Mouse (Mus musculus): ENCODE data around the gene Fam19a1.

DNA sequence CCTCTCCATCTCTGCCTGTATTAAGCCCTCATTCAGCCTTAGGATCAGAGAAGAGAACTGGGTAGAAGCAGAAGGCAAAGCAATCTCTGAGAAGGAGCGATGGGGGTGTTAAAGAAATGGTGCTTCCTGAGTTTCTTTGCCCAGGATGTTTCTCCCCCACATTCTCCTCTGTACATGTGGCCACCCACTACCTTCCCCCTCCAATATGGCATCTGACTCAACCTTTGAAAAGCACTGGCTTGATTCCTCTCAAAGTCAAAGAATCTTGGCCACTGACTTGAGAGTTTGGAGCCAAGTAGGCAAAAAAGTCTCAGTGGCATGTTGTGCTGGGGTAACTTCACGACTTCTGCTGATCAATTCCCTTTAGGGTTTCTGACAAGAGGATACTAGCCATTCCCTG, 234.5 kb downstream of the Fam19a1 start:
- TF ChIP-seq CTCF (IDR thresholded peaks at IDR 0.05; ENCODE audit: low read depth, low read length) = no peak
- TF ChIP-seq POLR2A (IDR thresholded peaks at IDR 0.05; ENCODE audit: insufficient read depth, low read length) = no peak
- TF ChIP-seq EP300 (IDR thresholded peaks at IDR 0.05; ENCODE audit: insufficient read depth, low read depth, low read length) = no peak

Measured in ES-Bruce4 (cell line).